Mouse (Mus musculus) cerebellum, adult 11 months (tissue): Measurements from ENCODE around the gene Elmo3.

Experiments used
- DNase-seq: peaks from one replicate; pipeline ENCODE4 v3.0.0; 2022

Elmo3 gene

GRCm38 (mm10) chr8:105330325-105330724 is 24.9 kb downstream of the Elmo3 start:
- no peak for DNase-seq

- no peak for DNase-seq
Measured at GRCm38 (mm10) chr8:105331469-105331868, 26.1 kb downstream of the Elmo3 start.

GRCm38 (mm10) chr8:105331931-105332330 is 26.5 kb downstream of the Elmo3 start:
- no peak for DNase-seq

- no peak for DNase-seq
Measured at GRCm38 (mm10) chr8:105332523-105332922, 27.1 kb downstream of the Elmo3 start.

- DNase-seq: no peak
Measured at GRCm38 (mm10) chr8:105336373-105337130, 31.2 kb downstream of the Elmo3 start.

GRCm38 (mm10) chr8:105338992-105339391 is 33.6 kb downstream of the Elmo3 start:
- DNase-seq: no peak

- DNase-seq: no peak
Measured at GRCm38 (mm10) chr8:105339886-105340635, 34.7 kb downstream of the Elmo3 start.

GRCm38 (mm10) chr8:105341399-105341798 is 36.0 kb downstream of the Elmo3 start:
- no peak for DNase-seq

- DNase-seq: no peak
Measured at GRCm38 (mm10) chr8:105342768-105343167, 37.4 kb downstream of the Elmo3 start.

GRCm38 (mm10) chr8:105343791-105344574 is 38.6 kb downstream of the Elmo3 start:
- no peak for DNase-seq

GRCm38 (mm10) chr8:105345061-105345975 is 39.9 kb downstream of the Elmo3 start:
- no peak for DNase-seq

- peak; percentile 52 for DNase-seq
Measured at GRCm38 (mm10) chr8:105346611-105347427, 41.4 kb downstream of the Elmo3 start.

GRCm38 (mm10) chr8:105347428-105348221 is 42.2 kb downstream of the Elmo3 start, which contains the start of gene Fhod1:
Fhod1 (minus strand) TSS chr8:105347953.
- peak; percentile 91 for DNase-seq

GRCm38 (mm10) chr8:105348450-105349095 is 43.2 kb downstream of the Elmo3 start, which contains the start of gene Slc9a5:
Slc9a5 (plus strand) TSS chr8:105348843.
- peak; percentile 76 for DNase-seq

- peak; percentile 61 for DNase-seq
Measured at GRCm38 (mm10) chr8:105349096-105349771, 43.8 kb downstream of the Elmo3 start.

GRCm38 (mm10) chr8:105350186-105350585 is 44.8 kb downstream of the Elmo3 start:
- DNase-seq: no peak

GRCm38 (mm10) chr8:105353583-105354135 is 48.3 kb downstream of the Elmo3 start:
- DNase-seq: peak; percentile 68

- DNase-seq: no peak
Measured at GRCm38 (mm10) chr8:105354549-105354948, 49.1 kb downstream of the Elmo3 start.
